Mouse (Mus musculus): ENCODE measurements around the gene Cldn14.
"Not testable (repeated sequence)": the region's sequence is repeated elsewhere in the genome, so short reads cannot be mapped to it uniquely, and the experiment has no call there.

Gene Cldn14

DNA sequence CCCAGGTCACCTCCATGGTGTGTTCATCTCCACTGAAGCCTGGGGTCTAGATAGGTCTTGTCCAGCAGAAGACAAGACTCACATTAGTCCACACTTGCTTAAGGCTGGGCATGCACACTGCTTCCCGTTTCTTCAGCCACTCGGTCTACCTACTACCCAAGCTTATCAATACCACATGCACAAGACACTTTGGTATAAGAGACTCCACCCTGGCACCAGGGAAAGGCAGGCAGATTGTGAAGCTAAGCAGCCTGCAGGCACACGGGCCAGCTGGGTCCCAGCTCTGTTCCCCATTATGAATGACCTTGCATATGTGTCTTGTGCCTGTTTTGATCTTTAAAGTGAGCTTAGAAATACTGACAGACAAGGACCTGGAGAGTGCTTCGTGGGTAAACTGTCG, 719 bp upstream of the Cldn14 start:
- DNase-seq (ENCODE audit: low read depth, low spot score) = no peak

DNA sequence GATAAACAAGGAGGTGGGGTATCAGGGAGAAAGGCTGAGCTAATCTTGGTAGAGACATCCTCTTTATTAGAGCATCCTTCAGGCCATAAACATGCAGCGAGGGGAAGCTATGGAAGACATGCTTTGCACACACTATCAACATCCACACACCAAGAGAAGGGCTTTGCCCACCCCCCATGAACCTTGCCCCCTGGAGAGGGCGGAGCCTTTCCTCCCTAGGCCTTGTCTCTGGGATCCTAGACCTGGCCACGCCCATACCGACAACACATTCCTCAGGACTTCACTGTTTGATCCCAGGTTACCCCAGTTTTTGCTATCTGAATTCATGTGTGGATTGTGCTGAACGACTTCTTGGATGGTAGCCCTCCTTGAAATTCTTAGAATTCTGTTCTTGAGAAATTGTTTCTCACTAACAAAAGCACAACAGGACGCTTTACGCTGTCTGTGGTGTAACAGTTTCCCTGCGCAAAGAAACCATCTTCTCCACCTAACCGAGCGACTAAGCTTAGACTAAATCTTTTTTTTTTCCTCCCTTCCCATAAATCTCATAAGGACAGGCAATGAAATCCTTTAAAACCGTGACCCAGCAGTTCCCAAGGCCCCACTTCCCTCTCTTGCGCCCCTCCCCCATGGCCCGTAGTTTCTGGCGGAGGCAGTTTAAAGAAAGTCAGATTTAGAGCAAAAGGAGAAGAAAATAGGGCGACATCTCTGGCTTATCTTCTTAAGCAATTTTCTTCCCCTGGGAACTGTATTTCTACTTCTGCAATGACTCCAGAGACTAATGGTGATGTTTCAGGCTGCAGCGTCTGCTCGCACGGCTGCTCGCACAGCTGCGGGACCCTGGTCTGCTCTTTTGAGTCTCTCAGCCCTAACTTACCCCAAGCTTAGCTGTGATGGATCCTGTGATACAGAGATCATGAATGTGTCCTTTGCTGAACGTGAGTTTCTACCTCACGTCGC, 1.7 kb downstream of the Cldn14 start:
- no peak for DNase-seq (ENCODE audit: low read depth, low spot score)

DNA sequence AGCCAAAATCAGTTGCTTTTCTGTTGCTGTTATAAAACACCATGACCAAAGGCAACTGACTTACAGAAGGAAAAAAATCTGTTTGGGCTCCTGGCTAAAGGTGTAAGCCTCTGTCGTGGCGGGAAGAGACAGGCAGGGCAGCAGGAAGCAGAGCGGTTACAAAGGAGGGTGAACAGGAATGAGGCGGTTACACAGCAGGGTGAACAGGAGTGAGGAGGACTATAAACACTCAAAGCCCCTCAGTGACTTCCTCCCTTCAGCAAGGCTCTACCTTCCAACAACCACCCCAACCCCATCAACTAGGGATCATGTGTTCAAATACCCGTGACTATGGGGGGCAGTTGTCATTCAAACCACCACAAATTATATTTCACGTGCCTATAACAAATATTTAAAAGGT, 5.2 kb downstream of the Cldn14 start:
- DNase-seq (ENCODE audit: low read depth, low spot score) = no peak

DNA sequence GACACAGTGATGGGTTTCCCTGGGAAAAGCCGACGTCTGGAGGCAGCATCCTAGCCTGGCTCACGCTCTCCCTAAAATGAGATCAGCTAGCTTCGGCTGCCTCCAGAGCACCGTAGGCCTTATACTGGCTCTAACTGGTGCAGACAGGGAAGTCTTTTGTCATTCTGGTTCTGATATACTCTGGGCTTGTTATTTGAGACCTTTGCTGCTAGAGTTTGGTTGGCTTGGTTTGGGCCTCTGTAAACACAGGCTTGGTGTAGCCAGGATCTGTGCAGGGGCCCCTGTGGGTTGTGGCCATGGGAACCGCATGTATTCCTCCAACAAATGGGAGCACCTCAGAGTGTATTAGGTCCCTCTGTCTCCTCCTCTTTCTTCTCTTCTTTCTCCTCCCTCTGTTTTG, 7.3 kb downstream of the Cldn14 start:
- no peak for DNase-seq (ENCODE audit: low read depth, low spot score)

DNA sequence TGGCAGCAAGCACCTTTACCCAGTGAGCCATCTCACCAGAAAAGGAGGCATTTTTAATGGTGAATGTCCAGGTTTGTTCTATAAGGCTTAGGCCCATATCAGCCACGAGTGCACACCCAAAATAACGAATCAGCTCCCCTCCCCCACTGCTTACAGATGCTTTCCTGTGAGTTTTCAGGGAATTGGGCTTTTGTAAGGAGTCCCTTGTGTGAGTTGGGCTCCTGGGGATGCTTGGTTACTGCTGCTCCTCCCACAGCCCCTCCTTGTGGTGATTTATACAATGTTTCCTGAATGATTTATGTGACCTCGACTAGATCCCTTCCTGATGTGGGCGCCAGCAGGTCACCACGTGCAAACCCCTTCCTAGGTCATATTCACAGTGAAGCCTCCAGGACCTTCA, 9.7 kb downstream of the Cldn14 start:
- no peak for DNase-seq (ENCODE audit: low read depth, low spot score)

DNA sequence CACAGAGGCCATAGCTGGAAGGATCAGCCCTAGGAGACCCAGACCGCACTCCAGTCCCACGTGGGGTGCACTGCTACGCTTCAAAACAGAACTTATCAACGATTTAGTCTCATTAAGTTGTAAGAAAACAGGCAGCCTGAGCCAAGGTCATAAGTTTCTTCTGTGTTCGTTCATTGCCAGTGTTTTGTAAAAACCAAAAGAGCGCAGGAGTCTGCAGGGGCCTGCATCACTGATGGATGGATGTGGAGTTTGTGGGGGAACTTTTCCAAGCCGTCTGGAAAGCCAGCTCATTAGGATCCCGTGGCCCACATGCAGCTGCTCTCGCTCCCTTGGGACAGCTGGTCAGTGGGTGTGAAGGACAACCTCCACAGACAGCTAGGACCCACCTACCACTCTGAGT, 25.1 kb downstream of the Cldn14 start:
- peak; percentile 26 for DNase-seq (ENCODE audit: low read depth, low spot score)

DNA sequence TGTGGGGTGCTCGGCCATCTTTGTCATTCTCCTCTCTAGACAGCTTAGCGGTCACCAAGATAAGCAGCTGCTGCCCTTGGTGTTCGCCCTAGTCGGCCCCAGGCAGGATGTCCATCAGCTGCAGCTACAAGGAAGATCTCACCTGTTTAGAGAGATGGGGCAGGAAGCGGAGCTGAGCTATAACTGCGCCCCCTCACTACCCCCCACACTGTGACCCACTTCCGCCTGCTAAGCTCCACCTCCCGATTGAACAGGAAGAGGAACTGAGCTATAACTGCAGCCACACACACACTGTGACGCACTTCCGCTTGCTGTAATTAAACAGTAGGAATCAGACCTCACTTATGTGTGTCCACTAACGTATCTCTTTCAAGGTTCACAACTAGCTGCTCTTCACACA, 26.3 kb downstream of the Cldn14 start:
- DNase-seq (ENCODE audit: low read depth, low spot score) = no peak

DNA sequence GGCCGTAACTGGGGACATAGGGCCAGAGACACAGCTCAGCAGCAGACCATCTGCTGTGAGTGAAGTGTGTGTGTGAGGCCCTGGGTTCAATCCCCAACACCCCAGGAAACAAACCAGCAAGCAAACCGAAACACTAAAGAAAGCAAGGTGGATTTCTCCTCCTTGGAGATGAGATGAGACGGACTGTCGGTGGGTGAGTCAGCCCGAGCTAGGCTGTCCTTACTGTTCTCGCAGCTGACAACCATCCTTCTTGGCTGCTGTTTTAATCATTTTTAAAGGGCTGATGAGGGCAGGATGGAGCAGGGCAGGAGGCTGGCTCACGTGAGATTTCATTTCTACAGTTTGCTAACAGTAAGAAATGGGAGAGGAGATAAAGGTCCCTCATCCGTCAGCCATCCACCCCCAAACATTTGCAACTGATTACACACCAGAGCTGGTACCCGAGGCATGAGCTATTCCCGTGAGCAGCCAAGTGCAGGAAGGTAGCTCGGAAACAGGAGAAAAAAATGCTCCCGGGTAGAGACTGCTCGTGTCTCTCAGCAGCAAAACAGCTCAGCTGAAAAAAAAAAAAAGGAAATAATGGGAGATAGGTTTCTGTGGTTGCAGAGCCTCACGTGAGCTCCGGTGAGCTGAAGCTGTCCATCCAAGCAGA, 27.3 kb downstream of the Cldn14 start:
- DNase-seq (ENCODE audit: low read depth, low spot score) = peak; percentile 10

DNA sequence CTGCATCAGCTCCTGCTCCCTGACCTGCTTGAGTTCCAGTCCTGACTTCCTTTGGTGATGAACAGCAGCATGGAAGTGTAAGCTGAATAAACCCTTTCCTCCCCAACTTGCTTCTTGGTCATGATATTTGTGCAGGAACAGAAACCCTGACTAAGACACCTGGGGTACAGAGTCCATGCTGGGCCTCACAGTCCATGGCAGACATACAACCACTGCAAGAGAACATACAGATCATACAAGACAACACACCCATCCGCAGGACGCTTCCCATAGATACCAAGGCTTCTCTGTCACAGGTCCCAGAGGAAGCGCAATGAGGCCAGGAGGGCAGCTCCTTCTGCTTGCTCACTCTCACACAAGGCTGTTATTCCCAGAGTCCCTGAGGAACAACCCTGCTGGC, 28.3 kb downstream of the Cldn14 start:
- DNase-seq (ENCODE audit: low read depth, low spot score) = not testable (repeated sequence)

DNA sequence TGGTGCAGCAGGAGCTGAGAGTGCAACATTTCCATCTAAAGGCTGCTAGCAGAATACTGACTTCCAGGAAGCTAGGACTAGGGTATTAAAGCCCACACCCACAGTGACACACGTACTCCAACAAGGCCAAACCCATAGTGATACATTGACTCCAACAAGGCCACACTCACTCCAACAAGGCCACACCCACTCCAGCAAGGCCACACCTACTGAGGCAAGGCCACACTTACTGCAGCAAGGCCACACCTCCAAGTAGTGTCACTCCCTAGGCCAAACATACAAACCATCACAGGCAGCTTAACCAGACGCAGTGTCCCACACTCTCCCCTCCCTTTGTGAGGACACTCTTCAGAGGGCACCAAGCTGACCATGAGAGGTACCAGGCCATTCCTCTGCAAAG, 29.3 kb downstream of the Cldn14 start:
- DNase-seq (ENCODE audit: low read depth, low spot score) = no peak

DNA sequence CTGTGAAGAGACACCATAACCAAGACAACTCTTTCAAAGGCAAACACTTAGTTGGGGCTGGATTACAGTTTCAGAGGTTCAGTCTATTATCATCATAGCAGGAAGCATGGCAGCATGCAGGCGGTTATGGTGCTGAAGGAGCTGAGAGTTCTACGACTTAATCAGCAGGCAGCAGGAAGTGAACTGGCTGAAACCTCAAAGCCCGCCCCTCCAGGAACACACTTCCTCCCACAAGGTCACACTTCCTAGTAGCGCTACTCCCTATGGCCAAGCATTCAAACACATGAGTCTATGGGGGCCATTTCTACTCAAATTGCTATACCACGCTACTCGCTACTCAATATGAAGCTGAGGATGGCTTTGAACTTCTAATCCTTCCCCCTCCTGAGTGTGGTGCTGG, 31.1 kb downstream of the Cldn14 start:
- DNase-seq (ENCODE audit: low read depth, low spot score) = no peak

DNA sequence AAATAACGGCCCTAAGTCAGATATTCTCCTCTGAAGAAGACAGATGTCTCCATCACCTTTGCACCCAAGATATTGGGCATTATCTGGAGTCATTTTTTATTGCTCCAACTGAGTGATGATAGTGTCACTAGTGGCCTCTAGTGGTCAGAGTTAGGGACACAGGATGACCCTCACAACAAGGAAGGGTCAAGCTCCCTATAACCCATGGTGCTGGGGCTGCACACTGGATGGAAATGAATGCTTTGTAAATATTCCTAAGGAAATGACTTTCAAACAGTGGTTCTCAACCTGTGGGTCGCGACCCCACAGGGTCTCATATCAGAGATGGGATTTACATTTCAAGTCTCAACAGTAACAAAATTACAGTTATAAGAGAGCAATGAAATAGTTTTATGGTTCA, 31.7 kb downstream of the Cldn14 start:
- DNase-seq (ENCODE audit: low read depth, low spot score) = no peak

DNA sequence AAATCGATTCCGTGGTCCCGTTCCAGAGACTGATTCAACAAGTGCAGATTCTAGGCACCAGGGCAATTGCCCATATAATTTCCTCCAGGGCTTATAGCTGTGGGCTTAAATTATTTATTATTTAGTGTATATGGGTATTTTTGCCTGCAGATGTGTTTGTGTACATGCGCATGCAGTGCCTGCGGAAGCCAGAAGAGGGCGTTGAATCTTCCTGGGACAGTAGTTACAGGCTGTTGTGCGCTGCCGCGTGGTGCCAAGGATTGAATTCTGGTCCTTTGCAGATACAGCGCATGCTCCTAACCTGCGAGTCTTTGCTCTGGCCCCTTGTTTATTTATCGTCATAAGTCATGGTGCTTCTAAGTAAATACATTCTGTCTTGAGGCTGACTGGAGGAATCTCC, 33.2 kb downstream of the Cldn14 start:
- DNase-seq (ENCODE audit: low read depth, low spot score) = no peak

DNA sequence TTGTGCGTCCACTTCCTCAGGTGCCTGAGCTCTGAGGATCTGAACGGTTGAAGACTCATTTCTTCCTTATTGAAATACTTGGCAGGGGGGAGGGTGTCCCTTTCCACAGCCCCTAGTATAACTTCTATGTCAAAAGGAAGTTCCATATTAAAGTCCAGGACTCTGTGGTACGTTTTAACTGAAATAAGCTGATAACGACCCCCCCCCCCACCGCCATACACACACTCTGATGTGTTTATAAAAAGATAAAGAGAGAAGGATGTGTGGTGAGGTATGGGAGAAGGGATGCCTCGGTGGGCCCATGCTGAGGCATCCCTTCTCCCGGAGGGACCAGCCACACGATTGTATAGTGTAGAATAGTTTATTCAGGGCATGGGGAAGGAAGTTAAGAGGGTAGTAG, 34.4 kb downstream of the Cldn14 start:
- DNase-seq (ENCODE audit: low read depth, low spot score) = no peak

DNA sequence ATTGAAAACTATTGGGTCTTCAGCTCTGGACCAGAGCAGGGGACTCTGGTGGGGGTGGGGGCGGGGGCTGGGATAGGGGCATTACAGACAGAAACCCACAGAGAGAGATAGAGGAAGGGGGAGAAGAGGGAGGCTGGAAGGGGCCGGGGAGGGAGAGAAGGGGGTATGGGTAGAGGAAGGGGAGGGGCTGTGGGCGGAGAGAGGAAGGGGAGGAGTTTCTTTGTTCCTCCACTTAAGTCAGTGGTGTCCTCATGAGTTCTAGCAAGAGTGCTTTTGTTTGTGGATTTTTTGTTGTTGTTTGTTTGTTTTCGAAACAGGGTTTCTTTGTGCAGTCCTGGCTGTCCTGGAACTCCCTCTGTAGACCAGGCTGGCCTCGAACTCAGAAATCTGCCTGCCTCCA, 35.1 kb downstream of the Cldn14 start:
- DNase-seq (ENCODE audit: low read depth, low spot score) = no peak

DNA sequence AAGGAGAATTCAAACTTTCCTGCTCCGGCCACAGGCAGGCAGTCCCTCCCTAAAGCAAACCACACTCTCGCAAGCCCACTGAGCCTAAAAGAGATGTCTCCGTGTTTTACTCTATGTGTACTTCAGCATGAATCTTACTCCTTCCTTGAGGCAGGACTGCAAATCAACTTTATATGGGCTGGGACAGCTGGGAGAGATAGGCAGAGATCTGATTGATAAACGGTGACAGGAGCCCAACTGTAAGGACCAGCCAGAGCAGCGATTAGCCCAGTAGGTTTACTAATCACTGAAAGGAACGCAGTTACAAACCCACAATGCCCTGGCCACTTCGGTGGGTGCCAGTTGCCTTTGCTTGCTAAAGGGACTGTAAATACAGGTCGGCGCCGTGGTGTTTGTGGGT, 35.5 kb downstream of the Cldn14 start:
- DNase-seq (ENCODE audit: low read depth, low spot score) = no peak

DNA sequence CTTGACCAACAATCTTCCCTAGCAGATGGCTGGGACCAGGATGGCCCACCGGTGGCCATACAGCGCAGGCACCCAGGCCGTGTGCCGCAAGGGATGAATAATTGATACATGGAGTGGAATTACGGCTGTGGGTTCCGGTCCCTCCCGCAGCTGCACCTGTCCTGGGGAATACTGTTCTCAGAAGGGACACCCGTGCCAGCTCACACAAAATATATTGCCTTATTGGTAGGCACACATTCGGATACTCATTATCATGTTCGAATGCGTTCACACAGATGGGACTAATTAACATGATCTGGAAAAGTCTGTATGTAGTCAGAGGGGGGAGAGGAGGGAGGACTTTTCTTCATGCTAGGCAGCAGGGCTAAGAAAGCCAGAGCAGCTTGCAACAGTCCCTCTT, 37.6 kb downstream of the Cldn14 start:
- no peak for DNase-seq (ENCODE audit: low read depth, low spot score)

DNA sequence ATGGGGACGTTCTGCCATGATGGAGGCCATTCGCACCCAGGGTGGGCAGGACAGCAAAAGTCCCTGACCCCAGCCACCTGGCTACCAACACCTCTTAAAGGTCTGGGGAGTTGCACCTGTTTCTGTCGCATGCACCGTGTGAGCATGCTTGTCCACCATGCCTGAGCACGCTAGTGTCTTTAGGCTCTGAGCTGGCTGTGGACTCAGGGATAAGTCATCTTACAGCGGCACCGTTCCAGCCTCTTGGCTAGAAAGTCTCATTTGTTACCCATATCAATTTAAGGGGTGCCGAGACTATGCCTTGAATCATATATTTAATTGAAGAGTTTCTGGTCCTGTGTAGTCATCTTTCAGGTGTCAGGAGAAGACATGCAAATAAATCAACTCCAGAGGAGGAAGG, 40.7 kb downstream of the Cldn14 start:
- DNase-seq (ENCODE audit: low read depth, low spot score) = no peak

DNA sequence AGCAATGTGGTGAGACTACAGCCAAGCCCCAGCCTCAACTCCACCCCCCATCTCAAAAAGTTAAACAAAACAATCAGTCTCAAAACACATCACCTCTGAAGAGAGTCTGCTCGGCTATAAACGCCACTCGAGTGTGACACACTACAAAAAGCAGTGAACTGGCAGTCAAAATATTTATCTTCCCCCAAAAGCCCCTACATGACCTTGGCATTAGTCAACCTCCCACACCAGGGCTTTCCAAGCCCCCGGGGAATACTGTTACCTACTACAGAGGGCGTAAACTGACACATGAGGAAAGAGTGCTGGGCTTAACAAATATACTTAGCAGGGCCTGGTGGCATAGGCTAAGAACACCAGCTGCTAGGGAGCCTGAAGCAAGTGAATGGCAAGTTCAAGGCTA, 46.4 kb downstream of the Cldn14 start:
- DNase-seq (ENCODE audit: low read depth, low spot score) = no peak

DNA sequence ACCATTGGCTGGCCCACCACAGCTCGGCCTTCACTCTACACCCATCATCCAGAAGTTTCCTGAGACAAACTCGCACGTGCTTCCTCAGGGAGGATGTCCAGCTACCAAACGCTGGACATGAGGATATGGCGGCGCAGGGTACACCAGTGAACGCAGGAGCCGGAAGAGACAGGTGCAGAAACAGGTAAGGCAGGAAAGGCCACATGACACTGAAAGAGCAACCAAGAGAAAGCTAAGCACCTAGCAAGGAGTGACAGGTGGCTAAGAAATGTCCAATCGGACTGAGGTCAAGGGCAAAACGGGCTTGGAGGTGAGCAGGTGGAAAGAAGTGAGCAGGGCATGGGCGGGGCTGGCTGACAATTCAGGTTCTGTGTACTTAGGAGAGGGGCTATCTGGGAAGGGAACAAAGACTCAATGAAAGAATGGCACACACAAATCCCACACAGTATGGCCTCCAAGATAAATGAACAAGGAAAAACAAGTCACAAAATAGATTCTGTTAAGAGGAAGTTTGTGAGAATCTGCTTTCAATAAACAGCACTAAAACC, 47.5 kb downstream of the Cldn14 start:
- DNase-seq (ENCODE audit: low read depth, low spot score) = no peak

DNA sequence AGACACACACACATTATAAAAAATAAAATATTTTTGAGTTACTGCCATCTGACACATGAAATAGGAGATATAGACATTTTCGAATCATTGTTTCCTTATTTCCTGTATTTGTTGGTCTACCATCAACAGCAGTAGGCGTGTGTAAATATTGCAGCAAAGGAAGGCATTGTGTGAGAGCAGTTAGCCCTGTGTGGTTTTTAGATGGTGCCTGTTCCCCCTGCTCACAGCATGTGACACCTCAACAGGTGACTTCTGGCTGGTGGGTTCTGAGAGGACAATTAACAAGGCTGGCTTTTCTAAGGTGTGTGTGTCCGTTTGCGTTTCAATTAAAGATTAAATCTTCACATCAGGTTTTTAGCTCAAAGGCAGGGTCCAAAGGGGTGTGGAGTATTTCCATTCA, 48.1 kb downstream of the Cldn14 start:
- DNase-seq (ENCODE audit: low read depth, low spot score) = no peak

DNA sequence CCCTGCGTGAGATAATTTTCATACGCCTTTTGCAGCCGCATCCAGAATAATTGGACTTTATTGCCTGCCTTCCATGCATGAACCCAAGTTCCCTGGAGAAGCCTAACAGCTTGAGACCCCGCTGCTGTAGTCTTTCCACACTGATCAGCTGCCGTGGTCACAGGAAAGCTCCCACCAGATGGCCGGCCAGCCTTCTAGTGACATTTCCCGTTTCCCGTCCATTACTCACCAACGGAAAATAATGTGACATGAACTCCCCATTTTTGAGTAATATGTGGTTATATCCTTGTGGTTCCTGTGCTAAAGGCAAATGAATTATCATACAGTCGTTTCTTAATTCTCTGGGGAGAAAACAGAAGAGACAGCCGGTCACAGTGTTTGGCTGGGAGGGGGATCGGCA, 51.2 kb downstream of the Cldn14 start:
- no peak for DNase-seq (ENCODE audit: low read depth, low spot score)

DNA sequence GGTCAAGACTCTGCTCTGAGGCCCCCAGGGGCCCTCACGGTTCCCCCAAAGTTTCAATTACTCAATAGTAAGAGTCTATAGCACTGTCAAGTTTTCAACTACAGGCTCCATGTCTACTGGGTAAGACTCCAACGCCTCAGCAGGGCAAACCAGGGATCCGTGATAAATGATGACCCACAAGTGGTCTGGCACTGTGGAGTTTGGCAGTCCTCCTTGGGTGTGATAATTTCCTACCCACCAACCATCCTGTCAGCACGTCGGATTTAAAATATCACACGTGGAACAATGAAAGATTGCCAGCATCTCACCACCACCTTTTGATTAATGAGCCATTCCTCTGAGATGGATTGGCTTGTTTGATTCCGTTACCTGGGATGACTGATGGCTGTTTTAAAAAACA, 51.7 kb downstream of the Cldn14 start:
- DNase-seq (ENCODE audit: low read depth, low spot score) = no peak
